Mouse (Mus musculus) hindbrain, embryonic 11.5 days (tissue): ENCODE measurements around the gene Tsr1. TPM values are rescaled to one million over a fixed set of nuclear protein-coding genes. Genes with fewer than 3 reads are reported as not detected.

Experiments
- ATAC-seq: fragments of 200-750 bp; cut with Nextera tagmentation; 2 replicates; pipeline ENCODE4 v1.8.0; 2017; ENCODE audit warnings: mild to moderate bottlenecking, moderate TSS enrichment, moderate library complexity; ENCODE audit not compliant: low FRiP score
- DNase-seq: peaks from one replicate; pipeline ENCODE4 v3.0.0-alpha.2; 2015; ENCODE audit warnings: low spot score
- H3K27ac ChIP-seq: fragments of 300-500 bp; sonication (generic); 2 replicates; pipeline ENCODE4 v1.5.1; 2014; ENCODE audit warnings: mild to moderate bottlenecking, low read depth, low read length
- H3K27me3 ChIP-seq: fragments of 300-500 bp; sonication (generic); 2 replicates; pipeline ENCODE4 v1.6.1; 2014; ENCODE audit warnings: mild to moderate bottlenecking, low read length, moderate library complexity, mixed read lengths; ENCODE audit not compliant: control insufficient read depth, insufficient read depth
- H3K36me3 ChIP-seq: fragments of 300-500 bp; sonication (generic); 2 replicates; pipeline ENCODE4 v1.6.1; 2014; ENCODE audit warnings: mild to moderate bottlenecking, low read length, moderate library complexity, mixed read lengths; ENCODE audit not compliant: control insufficient read depth, insufficient read depth
- H3K4me1 ChIP-seq: fragments of 300-500 bp; sonication (generic); replicated peaks from 2 replicates; pipeline ENCODE4 v1.6.1; 2014; ENCODE audit warnings: low read length, mixed read lengths; ENCODE audit not compliant: control insufficient read depth, insufficient read depth
- H3K4me2 ChIP-seq: fragments of 300-500 bp; sonication (generic); replicated peaks from 2 replicates; pipeline ENCODE4 v1.6.1; 2014; ENCODE audit warnings: mild to moderate bottlenecking, low read depth, low read length
- H3K4me3 ChIP-seq: fragments of 300-500 bp; sonication (generic); 2 replicates; pipeline ENCODE4 v1.5.1; 2014; ENCODE audit warnings: low read depth, low read length
- H3K9ac ChIP-seq: fragments of 300-500 bp; sonication (generic); 2 replicates; pipeline ENCODE4 v1.6.1; 2014; ENCODE audit warnings: low read depth, low read length
- H3K9me3 ChIP-seq: fragments of 300-500 bp; sonication (generic); 2 replicates; pipeline ENCODE4 v1.6.1; 2016; ENCODE audit warnings: low read length; ENCODE audit not compliant: control insufficient read depth
- WGBS: fragments of 180-500 bp; shearing (Covaris S2); extraction: QIAGEN DNeasy Blood & Tissue Kit; methylation state at CpG from one replicate; pipeline ENCODE4 v1.1.7; 2014; 5-methylcytosine and 5-hydroxymethylcytosine counted together
- polyA plus RNA-seq: library from polyadenylated mRNA; unstranded; fragments of >200 nt; fragmentation: Nextera tagmentation; extraction: Ambion mirVana; gene quantifications from 2 replicates; pipeline ENCODE4 v1.2.1, GENCODE M21; 2014

Gene Tsr1
- polyA plus RNA-seq, 1 experiment from 2014 or later: 43.1 TPM

- Histone ChIP-seq H3K4me3 (no peak overlapping the region), H3K4me2 (no peak overlapping the region), H3K27ac (no peak overlapping the region), H3K27me3 (no peaks in the 10 kb centered on the region), H3K36me3 (0 out of 2 replicates have a peak, but pooled peaks cover 2% of the 10 kb centered on the region), H3K4me1 (no peaks in the 10 kb centered on the region), H3K9ac (no peak overlapping the region), H3K9me3 (no peaks in the 10 kb centered on the region)
- ATAC-seq (no peak), DNase-seq (no peak)
- WGBS: 65% methylated on average over 4 of the region's 4 CpGs
These were observed 31.2 kb downstream of the Tsr1 start for GRCm38 (mm10) chr11:74929111-74929510.

GRCm38 (mm10) chr11:74930391-74930790 is 32.5 kb downstream of the Tsr1 start:
- 91% methylated on average over 7 of the region's 7 CpGs for WGBS
- Histone ChIP-seq H3K27ac (no peak overlapping the region), H3K36me3 (0 out of 2 replicates have a peak, but pooled peaks cover 2% of the 10 kb centered on the region), H3K9ac (no peak overlapping the region), H3K4me3 (no peak overlapping the region), H3K4me1 (no peaks in the 10 kb centered on the region), H3K27me3 (no peaks in the 10 kb centered on the region), H3K9me3 (no peaks in the 10 kb centered on the region), H3K4me2 (no peak overlapping the region)
- DNase-seq: no peak
- ATAC-seq: no peak

- no peaks in the 10 kb centered on the region for H3K9me3 ChIP-seq
- no peaks in the 10 kb centered on the region for H3K4me1 ChIP-seq
- no peaks in the 10 kb centered on the region for H3K27me3 ChIP-seq
- no peak overlapping the region for H3K27ac ChIP-seq
- H3K36me3 ChIP-seq: peaks cover 3% of the 10 kb centered on the region; the same call in 1 of the 2 replicates
- H3K9ac ChIP-seq: no peak overlapping the region
- no peak overlapping the region for H3K4me2 ChIP-seq
- WGBS: 86% methylated on average over 3 of the region's 3 CpGs
- H3K4me3 ChIP-seq: no peak overlapping the region
- ATAC-seq: no peak
- DNase-seq: peak; percentile 52
These were observed 48.5 kb downstream of the Tsr1 start for GRCm38 (mm10) chr11:74946348-74946747.

GRCm38 (mm10) chr11:74954901-74955300 is 57.0 kb downstream of the Tsr1 start:
- DNase-seq (no peak), ATAC-seq (no peak)
- Histone ChIP-seq H3K9me3 (no peaks in the 10 kb centered on the region), H3K27me3 (no peaks in the 10 kb centered on the region), H3K27ac (no peak overlapping the region), H3K36me3 (no peaks in the 10 kb centered on the region), H3K9ac (no peak overlapping the region), H3K4me1 (no peaks in the 10 kb centered on the region), H3K4me3 (no peak overlapping the region), H3K4me2 (no peak overlapping the region)

- H3K9ac ChIP-seq: no peak overlapping the region
- no peak overlapping the region for H3K4me3 ChIP-seq
- no peaks in the 10 kb centered on the region for H3K9me3 ChIP-seq
- no peaks in the 10 kb centered on the region for H3K27me3 ChIP-seq
- no peak for DNase-seq
- no peaks in the 10 kb centered on the region for H3K36me3 ChIP-seq
- H3K4me1 ChIP-seq: no peaks in the 10 kb centered on the region
- no peak for ATAC-seq
- H3K27ac ChIP-seq: no peak overlapping the region
- H3K4me2 ChIP-seq: no peak overlapping the region
These were observed 58.1 kb downstream of the Tsr1 start for GRCm38 (mm10) chr11:74956006-74956405.

- ATAC-seq (no peak), DNase-seq (no peak)
- Histone ChIP-seq H3K9me3 (no peaks in the 10 kb centered on the region), H3K4me1 (no peaks in the 10 kb centered on the region), H3K27me3 (no peaks in the 10 kb centered on the region), H3K27ac (no peak overlapping the region), H3K9ac (no peak overlapping the region), H3K36me3 (no peaks in the 10 kb centered on the region), H3K4me2 (no peak overlapping the region), H3K4me3 (no peak overlapping the region)
- WGBS: 87% methylated on average over 2 of the region's 2 CpGs
These were observed 59.7 kb downstream of the Tsr1 start for GRCm38 (mm10) chr11:74957600-74957999.

Other genes with a start within 250 kb of the Tsr1 start
- 8.0 and 8.9 TPM in 2 replicates for gene Cluh, start 248.6 kb upstream of the Tsr1 start, polyA plus RNA-seq
- gene Pafah1b1, start 173.4 kb upstream of the Tsr1 start, polyA plus RNA-seq: 106 and 118 TPM in 2 replicates
- gene Mettl16, start 127.2 kb upstream of the Tsr1 start, polyA plus RNA-seq: 45.0 and 46.8 TPM in 2 replicates
- 4.8 and 5.0 TPM in 2 replicates for gene Mnt, start 67.2 kb upstream of the Tsr1 start, polyA plus RNA-seq
- gene Sgsm2, start 1.0 kb upstream of the Tsr1 start, polyA plus RNA-seq: 6.3 and 6.8 TPM in 2 replicates
- gene Smg6, start 27.8 kb downstream of the Tsr1 start, polyA plus RNA-seq: 16.7 and 20.7 TPM in 2 replicates
- gene Srr, start 27.9 kb downstream of the Tsr1 start, polyA plus RNA-seq: 27.8 and 29.5 TPM in 2 replicates